Mouse (Mus musculus) kidney, postnatal 0 days (tissue): ENCODE measurements around the gene Kif4. TPM values are rescaled to one million over a fixed set of nuclear protein-coding genes. Genes with fewer than 3 reads are reported as not detected.

Experiments used
- ATAC-seq: fragments of 200-750 bp; cut with Nextera tagmentation; replicated peaks from 2 replicates; pipeline ENCODE4 v1.8.0; 2017; ENCODE audit warnings: low read depth, moderate number of reproducible peaks, moderate TSS enrichment, moderate library complexity; ENCODE audit not compliant: low FRiP score
- DNase-seq: peaks from one replicate; pipeline ENCODE4 v3.0.0-alpha.2; 2016; ENCODE audit warnings: low spot score
- H3K27ac ChIP-seq: fragments of 300-500 bp; sonication (generic); 2 replicates; pipeline ENCODE4 v1.5.1; 2014; ENCODE audit warnings: mild to moderate bottlenecking
- H3K27me3 ChIP-seq: fragments of 300-500 bp; sonication (generic); 2 replicates; pipeline ENCODE4 v1.6.1; 2014; ENCODE audit warnings: low read length, mixed read lengths; ENCODE audit not compliant: insufficient read depth
- H3K36me3 ChIP-seq: fragments of 300-500 bp; sonication (generic); 2 replicates; pipeline ENCODE4 v1.6.1; 2014; ENCODE audit warnings: low read length, mixed read lengths; ENCODE audit not compliant: insufficient read depth
- H3K4me1 ChIP-seq: fragments of 300-500 bp; sonication (generic); replicated peaks from 2 replicates; pipeline ENCODE4 v1.6.1; 2014; ENCODE audit warnings: antibody characterized with exemption, low read length, mixed read lengths; ENCODE audit not compliant: insufficient read depth
- H3K4me2 ChIP-seq: fragments of 300-500 bp; sonication (generic); 2 replicates; pipeline ENCODE4 v1.6.1; 2014; ENCODE audit warnings: mild to moderate bottlenecking, low read length, moderate library complexity, mixed read lengths
- H3K4me3 ChIP-seq: fragments of 300-500 bp; sonication (generic); replicated peaks from 2 replicates; pipeline ENCODE4 v1.5.1; 2014; ENCODE audit warnings: low read depth, low read length
- H3K9ac ChIP-seq: fragments of 300-500 bp; sonication (generic); 2 replicates; pipeline ENCODE4 v1.6.1; 2014; ENCODE audit warnings: low read depth, low read length
- H3K9me3 ChIP-seq: fragments of 300-500 bp; sonication (generic); replicated peaks from 2 replicates; pipeline ENCODE4 v1.6.1; 2016; ENCODE audit warnings: low read length, inconsistent platforms, mixed read lengths
- CTCF ChIP-seq: IDR thresholded peaks from 2 replicates; pipeline ENCODE4 v1.5.1; 2016; ENCODE audit warnings: antibody characterized with exemption, low read depth, mild to moderate bottlenecking, moderate library complexity
- WGBS: fragments of 180-500 bp; shearing (Covaris S2); extraction: QIAGEN DNeasy Blood & Tissue Kit; methylation state at CpG from one replicate; pipeline ENCODE4 v1.1.7; 2014; 5-methylcytosine and 5-hydroxymethylcytosine counted together
- polyA plus RNA-seq: library from polyadenylated mRNA; unstranded; fragments of >200 nt; fragmentation: Nextera tagmentation; extraction: Ambion mirVana; gene quantifications from 2 replicates; pipeline ENCODE4 v1.2.1, GENCODE M21; 2015

The Kif4 gene
- polyA plus RNA-seq: 10.1 and 11.2 TPM in 2 replicates

GRCm38 (mm10) chrX:100625546-100625801, at the start of gene Kif4:
Kif4 (plus strand) TSS chrX:100625737.
- no peak for TF ChIP-seq CTCF
- peak within 1 kb of the TSS; percentile 57 for H3K4me3 ChIP-seq
- H3K36me3 ChIP-seq: no peaks in the 10 kb centered on the region
- WGBS: 31% methylated on average over 3 of the region's 3 CpGs
- no peaks in the 10 kb centered on the region for H3K4me1 ChIP-seq
- peak within 1 kb of the TSS; percentile 73 for H3K4me2 ChIP-seq
- H3K9me3 ChIP-seq: no peaks in the 10 kb centered on the region
- H3K27me3 ChIP-seq: no peaks in the 10 kb centered on the region
- peak within 1 kb of the TSS; percentile 64 for H3K27ac ChIP-seq
- DNase-seq: peak; percentile 0
- ATAC-seq: no peak
- H3K9ac ChIP-seq: peak within 1 kb of the TSS; percentile 64

- Histone ChIP-seq H3K4me2 (no peak within 1 kb of the TSS), H3K27ac (no peak within 1 kb of the TSS), H3K36me3 (no peaks in the 10 kb centered on the region), H3K9me3 (no peaks in the 10 kb centered on the region), H3K27me3 (no peaks in the 10 kb centered on the region), H3K4me3 (no peak within 1 kb of the TSS), H3K4me1 (no peaks in the 10 kb centered on the region), H3K9ac (no peak within 1 kb of the TSS)
- no peak for TF ChIP-seq CTCF
- ATAC-seq (no peak), DNase-seq (no peak)
- WGBS: 62% methylated on average over 4 of the region's 4 CpGs
Observed at GRCm38 (mm10) chrX:100594791-100595190, 30.7 kb upstream of the Kif4 start, which contains the start of gene P2ry4. P2ry4 (minus strand) TSS chrX:100594869.

GRCm38 (mm10) chrX:100597439-100597838, 28.1 kb upstream of the Kif4 start:
- Histone ChIP-seq H3K9ac (no peak overlapping the region), H3K4me1 (no peaks in the 10 kb centered on the region), H3K4me3 (no peak overlapping the region), H3K27me3 (no peaks in the 10 kb centered on the region), H3K4me2 (no peak overlapping the region), H3K36me3 (no peaks in the 10 kb centered on the region), H3K9me3 (no peaks in the 10 kb centered on the region), H3K27ac (no peak overlapping the region)
- TF ChIP-seq CTCF: peak; percentile 59
- DNase-seq (peak; percentile 55), ATAC-seq (peak; percentile 46; the same call in 1 of the 2 replicates)
- 27% methylated on average over 5 of the region's 5 CpGs for WGBS

GRCm38 (mm10) chrX:100599755-100600154, 25.8 kb upstream of the Kif4 start:
- 65% methylated on average over 4 of the region's 4 CpGs for WGBS
- H3K36me3 ChIP-seq: no peaks in the 10 kb centered on the region
- no peak overlapping the region for H3K9ac ChIP-seq
- H3K27ac ChIP-seq: no peak overlapping the region
- no peak for DNase-seq
- no peak overlapping the region for H3K4me3 ChIP-seq
- no peaks in the 10 kb centered on the region for H3K4me1 ChIP-seq
- ATAC-seq: no peak
- no peaks in the 10 kb centered on the region for H3K27me3 ChIP-seq
- no peak overlapping the region for H3K4me2 ChIP-seq
- no peak for TF ChIP-seq CTCF
- H3K9me3 ChIP-seq: no peaks in the 10 kb centered on the region

GRCm38 (mm10) chrX:100605314-100605713, 20.2 kb upstream of the Kif4 start, which contains the start of gene Arr3:
Arr3 (plus strand) TSS chrX:100605497.
- ATAC-seq (no peak), DNase-seq (no peak)
- TF ChIP-seq CTCF: no peak
- 81% methylated on average over 1 of the region's 1 CpGs for WGBS
- no peak within 1 kb of the TSS for H3K27ac ChIP-seq
- no peak within 1 kb of the TSS for H3K4me2 ChIP-seq
- no peak within 1 kb of the TSS for H3K9ac ChIP-seq
- H3K27me3 ChIP-seq: no peaks in the 10 kb centered on the region
- H3K4me3 ChIP-seq: no peak within 1 kb of the TSS
- H3K9me3 ChIP-seq: no peaks in the 10 kb centered on the region
- no peaks in the 10 kb centered on the region for H3K36me3 ChIP-seq
- no peaks in the 10 kb centered on the region for H3K4me1 ChIP-seq

- Histone ChIP-seq H3K4me1 (no peaks in the 10 kb centered on the region), H3K27me3 (no peaks in the 10 kb centered on the region), H3K4me2 (no peak overlapping the region), H3K36me3 (no peaks in the 10 kb centered on the region), H3K9ac (no peak overlapping the region), H3K9me3 (no peaks in the 10 kb centered on the region), H3K27ac (no peak overlapping the region), H3K4me3 (no peak overlapping the region)
- TF ChIP-seq CTCF: no peak
- 48% methylated on average over 3 of the region's 3 CpGs for WGBS
- DNase-seq (peak; percentile 2), ATAC-seq (0 out of 2 replicates have a peak, but pooled peaks have one; percentile 36)
Observed at GRCm38 (mm10) chrX:100618488-100618887, 7.0 kb upstream of the Kif4 start.

GRCm38 (mm10) chrX:100621366-100621765, 4.2 kb upstream of the Kif4 start:
- no peaks in the 10 kb centered on the region for H3K9me3 ChIP-seq
- no peak overlapping the region for H3K4me3 ChIP-seq
- no peaks in the 10 kb centered on the region for H3K4me1 ChIP-seq
- no peak overlapping the region for H3K9ac ChIP-seq
- TF ChIP-seq CTCF: peak; percentile 46; the same call in 1 of the 2 replicates
- H3K36me3 ChIP-seq: no peaks in the 10 kb centered on the region
- DNase-seq: peak; percentile 22
- no peak for ATAC-seq
- H3K27ac ChIP-seq: no peak overlapping the region
- WGBS: 59% methylated on average over 2 of the region's 2 CpGs
- no peak overlapping the region for H3K4me2 ChIP-seq
- H3K27me3 ChIP-seq: no peaks in the 10 kb centered on the region
